Mouse (Mus musculus) spleen, adult 2 months (tissue): Measurements from ENCODE around the gene Gstcd.

ENCODE experiments used
- CTCF ChIP-seq: fragments of 200-500 bp; IDR thresholded peaks from 2 replicates; pipeline ENCODE4 v1.5.1; 2011; ENCODE audit warnings: mild to moderate bottlenecking, inconsistent platforms; ENCODE audit not compliant: insufficient read depth, insufficient read length, insufficient replicate concordance; ENCODE audit errors: extremely low read depth
- POLR2A ChIP-seq: fragments of 200-500 bp; IDR thresholded peaks from 2 replicates; pipeline ENCODE4 v1.6.1; 2011; ENCODE audit warnings: low read depth, low read length, inconsistent platforms

- TF ChIP-seq POLR2A = no peak
- TF ChIP-seq CTCF = no peak
Observed at GRCm38 (mm10) chr3:133007250-133007649, 84.6 kb downstream of the Gstcd start.
